In genomic region chr17:79602381-79602780, GRCm38 (mm10) we compare ENCODE assay signal across 23 mouse cellular contexts. TPM values are rescaled to one million over a fixed set of nuclear protein-coding genes. Genes with fewer than 3 reads are reported as not detected.
DNase-seq lines count a peak whose midpoint lies in the region; ATAC-seq and TF ChIP-seq lines count a peak whose summit lies in the region.
"Had no signal": no experiment of that assay in that cellular context is flagged by ENCODE, and none has a peak within 500 bp of the region (broad histone marks: within the 10 kb centered on the region; RNA-seq: fewer than 3 reads in every experiment).

No protein-coding gene starts in this region.

- no peak overlapping the region for H3K27ac ChIP-seq in heart, embryonic 16.5 days (ENCODE audit: low read length)
- no peak overlapping the region for H3K27ac ChIP-seq in heart, embryonic 10.5 days
- no peak overlapping the region for H3K27ac ChIP-seq in limb, embryonic 11.5 days (replicated peaks; ENCODE audit: low read depth, low read length)
- no peak overlapping the region for H3K27ac ChIP-seq in limb, embryonic 10.5 days
- H3K27ac ChIP-seq in midbrain, embryonic 12.5 days (replicated peaks) = no peak overlapping the region
- H3K27ac ChIP-seq in midbrain, postnatal 0 days (ENCODE audit: low read depth, low read length) = no peak overlapping the region
- H3K27ac ChIP-seq: embryonic facial prominence, embryonic 10.5 days; embryonic facial prominence, embryonic 12.5 days; forebrain, embryonic 13.5 days; forebrain, embryonic 15.5 days had no signal

- no peak for DNase-seq in heart, embryonic 10.5 days (ENCODE audit: low spot score)
- peak; percentile 13 for DNase-seq in limb, embryonic 11.5 days (ENCODE audit: low spot score)
- DNase-seq in limb, embryonic 10.5 days (ENCODE audit: low spot score) = no peak
- DNase-seq in midbrain, postnatal 0 days (ENCODE audit: low spot score) = no peak
- DNase-seq in thymus, postnatal 0 days (ENCODE audit: low spot score) = no peak
- DNase-seq: adrenal gland, adult 8-10 months; adrenal gland, postnatal 14 days; adrenal gland, postnatal 36 days; B cell, adult 2 months; cerebellum, adult 11-12 months; cerebellum, adult 2 months; cerebellum, adult 9-10 months; cerebellum, postnatal 10 days; cerebellum, postnatal 25 days had no signal

- H3K4me1 ChIP-seq in heart, embryonic 16.5 days (ENCODE audit: control insufficient read depth, insufficient read depth, low read length) = peaks cover 9% of the 10 kb centered on the region
- peaks cover 25% of the 10 kb centered on the region for H3K4me1 ChIP-seq in heart, embryonic 10.5 days
- no peaks in the 10 kb centered on the region for H3K4me1 ChIP-seq in limb, embryonic 11.5 days (ENCODE audit: control insufficient read depth, insufficient read depth, low read length)
- peaks cover 10% of the 10 kb centered on the region; the same call in 1 of the 2 replicates for H3K4me1 ChIP-seq in limb, embryonic 10.5 days
- no peaks in the 10 kb centered on the region for H3K4me1 ChIP-seq in midbrain, embryonic 12.5 days
- no peaks in the 10 kb centered on the region for H3K4me1 ChIP-seq in midbrain, postnatal 0 days (ENCODE audit: insufficient read depth, low read length)
- H3K4me1 ChIP-seq: embryonic facial prominence, embryonic 12.5 days; forebrain, embryonic 15.5 days had no signal

- H3K27me3 ChIP-seq in heart, embryonic 16.5 days (ENCODE audit: control insufficient read depth, insufficient read depth, low read length) = no peaks in the 10 kb centered on the region
- H3K27me3 ChIP-seq in heart, embryonic 10.5 days (ENCODE audit: insufficient read depth, poor library complexity, severe bottlenecking) = no peaks in the 10 kb centered on the region
- H3K27me3 ChIP-seq in limb, embryonic 11.5 days (ENCODE audit: control insufficient read depth, insufficient read depth, low read length) = no peaks in the 10 kb centered on the region
- H3K27me3 ChIP-seq in limb, embryonic 10.5 days (ENCODE audit: low read depth, poor library complexity, severe bottlenecking) = no peaks in the 10 kb centered on the region
- no peaks in the 10 kb centered on the region for H3K27me3 ChIP-seq in midbrain, embryonic 12.5 days
- no peaks in the 10 kb centered on the region for H3K27me3 ChIP-seq in midbrain, postnatal 0 days (ENCODE audit: insufficient read depth, low read length)
- H3K27me3 ChIP-seq: embryonic facial prominence, embryonic 12.5 days; forebrain, embryonic 13.5 days; forebrain, embryonic 15.5 days; Patski had no signal

- no peaks in the 10 kb centered on the region for H3K36me3 ChIP-seq in heart, embryonic 16.5 days (ENCODE audit: control insufficient read depth, insufficient read depth)
- H3K36me3 ChIP-seq in heart, embryonic 10.5 days = no peaks in the 10 kb centered on the region
- no peaks in the 10 kb centered on the region for H3K36me3 ChIP-seq in limb, embryonic 11.5 days (ENCODE audit: control insufficient read depth, insufficient read depth, low read length)
- H3K36me3 ChIP-seq in limb, embryonic 10.5 days = no peaks in the 10 kb centered on the region
- no peaks in the 10 kb centered on the region for H3K36me3 ChIP-seq in midbrain, embryonic 12.5 days
- no peaks in the 10 kb centered on the region for H3K36me3 ChIP-seq in midbrain, postnatal 0 days (ENCODE audit: insufficient read depth, low read length)
- H3K36me3 ChIP-seq: embryonic facial prominence, embryonic 10.5 days; embryonic facial prominence, embryonic 12.5 days; forebrain, embryonic 15.5 days had no signal

- WGBS in heart, embryonic 16.5 days = 38% methylated on average over 5 of the region's 5 CpGs
- 47% methylated on average over 5 of the region's 5 CpGs for WGBS in heart, embryonic 10.5 days
- WGBS in limb, embryonic 11.5 days = 78% methylated on average over 5 of the region's 5 CpGs
- WGBS in limb, embryonic 10.5 days = 79% methylated on average over 5 of the region's 5 CpGs
- 48% methylated on average over 5 of the region's 5 CpGs for WGBS in midbrain, embryonic 12.5 days
- WGBS in midbrain, postnatal 0 days = 44% methylated on average over 5 of the region's 5 CpGs

- ATAC-seq in heart, embryonic 16.5 days (replicated peaks; ENCODE audit: extremely low read depth, insufficient read depth, low FRiP score) = 0 out of 2 replicates have a peak, but pooled peaks have one; percentile 58
- no peak for ATAC-seq in limb, embryonic 11.5 days (ENCODE audit: insufficient number of reproducible peaks, low FRiP score, low TSS enrichment, low read depth)
- ATAC-seq in midbrain, embryonic 12.5 days (ENCODE audit: low FRiP score, low read depth) = 0 out of 2 replicates have a peak, but pooled peaks have one; percentile 34
- ATAC-seq in midbrain, postnatal 0 days (ENCODE audit: low FRiP score) = no peak
- ATAC-seq: activated CD4-positive, CD25-positive, alpha-beta regulatory T cell, adult 4 months; CD4-positive, CD25-positive, alpha-beta regulatory T cell, adult 4 months; forebrain, embryonic 13.5 days; forebrain, embryonic 15.5 days; Patski had no signal

- H3K4me2 ChIP-seq in heart, embryonic 16.5 days (ENCODE audit: low read depth, low read length) = no peak overlapping the region; the same call in 1 of the 2 replicates
- no peak overlapping the region for H3K4me2 ChIP-seq in limb, embryonic 11.5 days (ENCODE audit: low read depth, severe bottlenecking)
- no peak overlapping the region for H3K4me2 ChIP-seq in midbrain, embryonic 12.5 days (replicated peaks)
- H3K4me2 ChIP-seq in midbrain, postnatal 0 days (ENCODE audit: low read depth, low read length, poor library complexity, severe bottlenecking) = no peak overlapping the region
- H3K4me2 ChIP-seq: embryonic facial prominence, embryonic 12.5 days; forebrain, embryonic 13.5 days; forebrain, embryonic 15.5 days had no signal

- no peaks in the 10 kb centered on the region for H3K9me3 ChIP-seq in heart, embryonic 16.5 days (replicated peaks; ENCODE audit: control insufficient read depth, low read length)
- no peaks in the 10 kb centered on the region for H3K9me3 ChIP-seq in heart, embryonic 10.5 days
- H3K9me3 ChIP-seq in limb, embryonic 11.5 days (ENCODE audit: control insufficient read depth, low read length) = no peaks in the 10 kb centered on the region
- no peaks in the 10 kb centered on the region for H3K9me3 ChIP-seq in limb, embryonic 10.5 days (replicated peaks)
- no peaks in the 10 kb centered on the region for H3K9me3 ChIP-seq in midbrain, embryonic 12.5 days
- no peaks in the 10 kb centered on the region for H3K9me3 ChIP-seq in midbrain, postnatal 0 days (ENCODE audit: low read length)
- H3K9me3 ChIP-seq: embryonic facial prominence, embryonic 10.5 days; embryonic facial prominence, embryonic 12.5 days; forebrain, embryonic 13.5 days; forebrain, embryonic 15.5 days had no signal

- no peak for TF ChIP-seq CTCF in midbrain, postnatal 0 days (IDR thresholded peaks at IDR 0.05)

- H3K9ac ChIP-seq in heart, embryonic 16.5 days (ENCODE audit: low read length) = no peak overlapping the region
- H3K9ac ChIP-seq in limb, embryonic 11.5 days (ENCODE audit: low read length) = no peak overlapping the region
- no peak overlapping the region for H3K9ac ChIP-seq in midbrain, embryonic 12.5 days (replicated peaks)
- no peak overlapping the region for H3K9ac ChIP-seq in midbrain, postnatal 0 days (replicated peaks; ENCODE audit: low read length, poor library complexity, severe bottlenecking)
- H3K9ac ChIP-seq: embryonic facial prominence, embryonic 12.5 days; forebrain, embryonic 13.5 days; forebrain, embryonic 15.5 days had no signal

- no peak overlapping the region for H3K4me3 ChIP-seq in heart, embryonic 16.5 days (ENCODE audit: low read length)
- no peak overlapping the region for H3K4me3 ChIP-seq in heart, embryonic 10.5 days
- H3K4me3 ChIP-seq in limb, embryonic 11.5 days (ENCODE audit: low read depth, low read length) = no peak overlapping the region
- no peak overlapping the region for H3K4me3 ChIP-seq in limb, embryonic 10.5 days
- no peak overlapping the region for H3K4me3 ChIP-seq in midbrain, embryonic 12.5 days
- no peak overlapping the region for H3K4me3 ChIP-seq in midbrain, postnatal 0 days (ENCODE audit: low read depth, low read length)
- H3K4me3 ChIP-seq: embryonic facial prominence, embryonic 10.5 days; embryonic facial prominence, embryonic 12.5 days; forebrain, embryonic 13.5 days; forebrain, embryonic 15.5 days had no signal

RNA-seq across cellular contexts. Expression of gene Rmdn2, which starts 9.3 kb away (rescaled TPM):
- 11.7 and 12.5 TPM in 2 replicates for polyA plus RNA-seq in heart, embryonic 16.5 days (2015; fragmentation: Nextera tagmentation; extraction: Ambion mirVana)
- polyA plus RNA-seq in heart, embryonic 10.5 days (2016; fragmentation: Nextera tagmentation; extraction: Ambion mirVana) = 16.7 and 18.6 TPM in 2 replicates
- polyA plus RNA-seq in limb, embryonic 11.5 days (2014; fragmentation: Nextera tagmentation; extraction: Ambion mirVana) = 10.1 and 10.8 TPM in 2 replicates
- 7.2 and 10.0 TPM in 2 replicates for polyA plus RNA-seq in limb, embryonic 10.5 days (2016; fragmentation: Nextera tagmentation; extraction: Ambion mirVana)
- 5.8 and 6.3 TPM in 2 replicates for polyA plus RNA-seq in midbrain, embryonic 12.5 days (2016; fragmentation: Nextera tagmentation; extraction: Ambion mirVana)
- 2.8 and 5.9 TPM in 2 replicates for total RNA-seq in midbrain, postnatal 0 days (2014; rRNA removed)
- polyA plus RNA-seq in midbrain, postnatal 0 days (2015; fragmentation: Nextera tagmentation; extraction: Ambion mirVana) = 9.3 and 10.7 TPM in 2 replicates
- polyA plus RNA-seq in thymus, postnatal 0 days (2015; fragmentation: Nextera tagmentation; extraction: Ambion mirVana) = 5.3 and 5.5 TPM in 2 replicates

Comparison
In these comparisons a context has a peak if more than half of its experiments do, and no peak if none do; other contexts are left out.
1. ATAC-seq: peak in heart, embryonic 16.5 days (single experiment) and midbrain, embryonic 12.5 days (single experiment); none in limb, embryonic 11.5 days (single experiment) and midbrain, postnatal 0 days (single experiment).